Mouse (Mus musculus) cerebellum, adult 2 months (tissue): Measurements from ENCODE around the gene Onecut1.

Source experiments
- CTCF ChIP-seq: fragments of 200-500 bp; IDR thresholded peaks from 2 replicates; pipeline ENCODE4 v1.5.1; 2011; ENCODE audit warnings: low read depth, mild to moderate bottlenecking, control low read depth, low read length, moderate library complexity, borderline replicate concordance; ENCODE audit not compliant: insufficient read depth
- POLR2A ChIP-seq: fragments of 200-500 bp; IDR thresholded peaks from 2 replicates; pipeline ENCODE4 v1.6.1; 2011; ENCODE audit warnings: low read length, control low read depth, borderline replicate concordance; ENCODE audit not compliant: insufficient read depth

- TF ChIP-seq CTCF (no peak), POLR2A (no peak)
Measured at GRCm38 (mm10) chr9:74935289-74935688, 73.6 kb downstream of the Onecut1 start.
